Mouse (Mus musculus): Measurements from ENCODE around the gene AC134908.4.
"Not testable (repeated sequence)": the region's sequence is repeated elsewhere in the genome, so short reads cannot be mapped to it uniquely, and the experiment has no call there.

The AC134908.4 gene

GRCm38 (mm10) chr17:25775318-25776062 is 20.0 kb downstream of the AC134908.4 start:
- DNase-seq (ENCODE audit: low read depth, low spot score): no peak

GRCm38 (mm10) chr17:25773549-25774120 is 21.8 kb downstream of the AC134908.4 start, which contains the start of gene Narfl:
Narfl (plus strand) TSS chr17:25773776.
- peak; percentile 99 for DNase-seq (ENCODE audit: low read depth, low spot score)

GRCm38 (mm10) chr17:25769331-25769730 is 26.1 kb downstream of the AC134908.4 start:
- no peak for DNase-seq (ENCODE audit: low read depth, low spot score)

- DNase-seq (ENCODE audit: low read depth, low spot score): no peak
These were observed 29.6 kb downstream of the AC134908.4 start for GRCm38 (mm10) chr17:25765886-25766285.

- DNase-seq (ENCODE audit: low read depth, low spot score): no peak
These were observed 32.9 kb downstream of the AC134908.4 start for GRCm38 (mm10) chr17:25762591-25762990.

- DNase-seq (ENCODE audit: low read depth, low spot score): no peak
These were observed 33.9 kb downstream of the AC134908.4 start for GRCm38 (mm10) chr17:25761561-25761970.

- no peak for DNase-seq (ENCODE audit: low read depth, low spot score)
These were observed 35.3 kb downstream of the AC134908.4 start for GRCm38 (mm10) chr17:25760148-25760547.

- DNase-seq (ENCODE audit: low read depth, low spot score): no peak
These were observed 37.8 kb downstream of the AC134908.4 start for GRCm38 (mm10) chr17:25757691-25758090.

- DNase-seq (ENCODE audit: low read depth, low spot score): no peak
These were observed 38.8 kb downstream of the AC134908.4 start for GRCm38 (mm10) chr17:25756378-25757242.

GRCm38 (mm10) chr17:25755627-25756377 is 39.7 kb downstream of the AC134908.4 start:
- DNase-seq (ENCODE audit: low read depth, low spot score): no peak

GRCm38 (mm10) chr17:25755086-25755485 is 40.4 kb downstream of the AC134908.4 start:
- no peak for DNase-seq (ENCODE audit: low read depth, low spot score)

GRCm38 (mm10) chr17:25754241-25754640 is 41.2 kb downstream of the AC134908.4 start, which contains the start of gene Msln:
Msln (minus strand) TSS chr17:25754378.
- DNase-seq (ENCODE audit: low read depth, low spot score): no peak

GRCm38 (mm10) chr17:25751446-25751845 is 44.0 kb downstream of the AC134908.4 start:
- no peak for DNase-seq (ENCODE audit: low read depth, low spot score)

GRCm38 (mm10) chr17:25749314-25749713 is 46.1 kb downstream of the AC134908.4 start:
- no peak for DNase-seq (ENCODE audit: low read depth, low spot score)

GRCm38 (mm10) chr17:25748238-25748637 is 47.2 kb downstream of the AC134908.4 start:
- no peak for DNase-seq (ENCODE audit: low read depth, low spot score)

- DNase-seq (ENCODE audit: low read depth, low spot score): no peak
These were observed 51.1 kb downstream of the AC134908.4 start for GRCm38 (mm10) chr17:25744311-25744710.

GRCm38 (mm10) chr17:25743831-25744230 is 51.6 kb downstream of the AC134908.4 start:
- DNase-seq (ENCODE audit: low read depth, low spot score): no peak

GRCm38 (mm10) chr17:25741471-25741870 is 54.0 kb downstream of the AC134908.4 start:
- DNase-seq (ENCODE audit: low read depth, low spot score): not testable (repeated sequence)

All from retina, adult 2 months (tissue).